Mouse (Mus musculus): ENCODE measurements at regions not wholly inside any gene's neighbourhood (a gene's known extent, or its start where the extent isn't known, plus 50 kb on each side); places are given as distances from the start of the nearest gene placed in this dataset.

DNA sequence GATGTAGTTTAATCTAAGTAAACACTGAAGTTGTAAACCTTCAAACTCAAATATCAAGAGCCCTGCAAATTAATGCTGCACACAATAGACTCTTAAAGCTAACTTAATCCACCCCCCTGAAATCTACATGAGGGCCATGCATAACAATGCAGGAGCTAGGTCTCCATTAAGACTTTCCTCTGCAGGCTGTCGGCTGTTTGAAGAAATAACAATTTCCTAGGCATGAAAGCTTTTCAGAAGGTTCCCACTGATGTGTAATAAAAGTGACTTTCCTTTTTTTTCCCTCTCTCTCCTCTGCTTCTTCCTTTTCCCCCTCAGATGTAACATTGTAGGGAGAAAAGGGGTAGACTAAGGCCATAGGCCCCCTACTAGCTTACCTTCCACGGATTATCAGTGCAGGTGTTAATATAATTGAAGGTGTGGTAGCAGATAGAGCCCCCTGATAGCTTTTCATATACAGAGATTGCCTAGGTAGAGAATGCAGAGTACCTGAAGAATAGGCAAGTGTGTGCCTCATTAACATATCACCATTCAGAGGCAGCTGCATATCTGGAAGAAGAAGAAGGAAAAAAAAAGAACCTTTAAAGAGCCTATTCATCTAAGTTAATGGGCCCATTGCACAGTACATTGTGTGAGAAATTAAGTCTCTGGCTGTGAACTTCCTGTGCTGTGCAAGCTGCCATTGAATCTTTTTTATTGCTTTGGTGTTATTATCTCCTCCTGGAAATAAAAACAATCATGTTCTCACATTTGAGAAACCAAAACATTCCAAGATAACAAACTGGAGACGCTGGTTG, 528.3 kb upstream of the Zic4 start:
- H3K36me3 ChIP-seq (ENCODE audit: control insufficient read depth in 1 of 2, insufficient read depth in 2 of 2, low read length in 2 of 2) = no peaks in the 10 kb centered on the region
- no peak overlapping the region for H3K9ac ChIP-seq (ENCODE audit: control insufficient read depth, low read depth, low read length, poor library complexity, severe bottlenecking)
- TF ChIP-seq MAX (IDR thresholded peaks at IDR 0.05; ENCODE audit: low read length) = no peak
- H3K4me3 ChIP-seq (ENCODE audit: control insufficient read depth in 1 of 2, insufficient read depth in 1 of 2, low read depth in 2 of 2, low read length in 2 of 2) = no peak overlapping the region
- DNase-seq (ENCODE audit: low read depth, low spot score) = no peak
- H3K27me3 ChIP-seq (ENCODE audit: control insufficient read depth in 1 of 2, insufficient read depth in 2 of 2, low read length in 2 of 2) = no peaks in the 10 kb centered on the region
- H3K79me2 ChIP-seq (ENCODE audit: control insufficient read depth, insufficient read depth, low read length, poor library complexity) = no peaks in the 10 kb centered on the region
- no peak overlapping the region for H3K27ac ChIP-seq (ENCODE audit: control insufficient read depth, low read depth, low read length)
- no peaks in the 10 kb centered on the region for H3K4me1 ChIP-seq (ENCODE audit: control insufficient read depth in 1 of 2, insufficient read depth in 2 of 2, low read length in 2 of 2)
- H3K9me3 ChIP-seq (replicated peaks; ENCODE audit: insufficient read depth, low read length) = no peaks in the 10 kb centered on the region

DNA sequence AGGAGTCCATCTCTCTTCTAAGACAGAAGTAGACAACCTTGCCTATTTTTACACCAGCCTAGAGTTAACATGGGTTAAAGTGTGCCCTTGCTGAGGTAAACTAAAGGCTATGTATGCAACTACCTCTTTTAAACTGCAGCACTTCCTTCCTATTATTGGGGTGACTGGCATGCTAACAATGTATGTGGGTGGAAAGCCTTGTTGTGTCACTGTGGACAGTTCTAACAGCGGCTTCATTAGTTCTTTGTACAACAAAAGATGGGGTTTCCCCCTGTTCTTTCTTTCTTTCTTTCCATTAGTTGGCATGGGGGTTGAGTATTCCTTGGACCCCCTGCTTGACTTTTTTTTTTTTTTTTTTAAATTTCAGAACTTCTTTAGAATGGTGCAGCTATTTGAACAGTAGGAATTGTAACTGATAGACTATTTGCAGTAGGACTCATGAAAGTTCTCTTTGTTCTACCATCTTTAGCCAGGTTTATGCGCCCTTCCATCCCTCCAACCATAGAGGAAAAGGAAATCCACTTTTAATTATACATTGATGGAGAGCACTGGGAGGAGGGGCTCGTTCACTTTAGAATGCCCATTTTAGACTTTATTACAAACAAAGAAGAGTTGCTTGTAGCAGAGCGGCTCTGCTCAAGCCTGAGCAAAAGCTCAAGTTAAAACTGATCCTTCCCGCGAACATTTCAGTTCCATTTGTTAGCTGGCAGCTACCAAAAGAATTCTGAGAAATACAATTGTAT, 523.9 kb upstream of the Zic4 start:
- TF ChIP-seq TAL1 (IDR thresholded peaks at IDR 0.05; ENCODE audit: low read length) = no peak
- TF ChIP-seq USF1 (IDR thresholded peaks at IDR 0.05; ENCODE audit: low read depth, low read length) = no peak
- no peak for DNase-seq (ENCODE audit: low read depth, low spot score)
- H3K36me3 ChIP-seq (ENCODE audit: control insufficient read depth in 1 of 2, insufficient read depth in 2 of 2, low read length in 2 of 2) = no peaks in the 10 kb centered on the region
- no peaks in the 10 kb centered on the region for H3K9me3 ChIP-seq (replicated peaks; ENCODE audit: insufficient read depth, low read length)
- H3K4me1 ChIP-seq (ENCODE audit: control insufficient read depth in 1 of 2, insufficient read depth in 2 of 2, low read length in 2 of 2) = no peaks in the 10 kb centered on the region
- H3K4me3 ChIP-seq (ENCODE audit: control insufficient read depth in 1 of 2, insufficient read depth in 1 of 2, low read depth in 2 of 2, low read length in 2 of 2) = no peak overlapping the region
- no peak overlapping the region for H3K27ac ChIP-seq (ENCODE audit: control insufficient read depth, low read depth, low read length)
- no peak overlapping the region for H3K9ac ChIP-seq (ENCODE audit: control insufficient read depth, low read depth, low read length, poor library complexity, severe bottlenecking)
- no peaks in the 10 kb centered on the region; a peak in 1 of 4 replicates for H3K27me3 ChIP-seq (ENCODE audit: control insufficient read depth in 1 of 2, insufficient read depth in 2 of 2, low read length in 2 of 2)
- no peaks in the 10 kb centered on the region for H3K79me2 ChIP-seq (ENCODE audit: control insufficient read depth, insufficient read depth, low read length, poor library complexity)

DNA sequence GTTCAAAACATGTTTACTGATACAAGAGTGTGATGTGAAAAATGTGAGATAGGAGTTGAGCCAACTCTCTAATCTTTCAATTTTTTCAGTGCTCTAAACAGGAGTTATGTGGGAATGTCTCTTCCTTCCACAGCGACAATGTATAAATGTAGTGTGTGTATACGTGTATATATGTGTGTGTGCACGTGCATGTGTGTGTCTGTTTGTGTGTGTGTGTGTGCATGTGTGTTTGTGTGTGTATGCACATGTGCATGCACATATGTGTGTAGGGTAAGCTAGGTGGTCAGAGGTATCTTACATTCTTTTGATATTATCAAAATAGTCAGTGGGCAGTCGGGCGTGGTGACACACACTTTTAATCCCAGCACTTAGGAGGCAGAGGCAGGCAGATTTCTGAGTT, 511.2 kb upstream of the Zic4 start:
- H3K27ac ChIP-seq (ENCODE audit: control insufficient read depth, low read depth, low read length) = no peak overlapping the region
- DNase-seq (ENCODE audit: low read depth, low spot score) = no peak
- H3K9ac ChIP-seq (ENCODE audit: control insufficient read depth, low read depth, low read length, poor library complexity, severe bottlenecking) = no peak overlapping the region
- no peaks in the 10 kb centered on the region for H3K4me1 ChIP-seq (ENCODE audit: control insufficient read depth in 1 of 2, insufficient read depth in 2 of 2, low read length in 2 of 2)
- no peak overlapping the region for H3K4me3 ChIP-seq (ENCODE audit: control insufficient read depth in 1 of 2, insufficient read depth in 1 of 2, low read depth in 2 of 2, low read length in 2 of 2)
- H3K79me2 ChIP-seq (ENCODE audit: control insufficient read depth, insufficient read depth, low read length, poor library complexity) = no peaks in the 10 kb centered on the region
- no peaks in the 10 kb centered on the region for H3K27me3 ChIP-seq (ENCODE audit: control insufficient read depth in 1 of 2, insufficient read depth in 2 of 2, low read length in 2 of 2)
- no peaks in the 10 kb centered on the region for H3K9me3 ChIP-seq (replicated peaks; ENCODE audit: insufficient read depth, low read length)
- no peaks in the 10 kb centered on the region for H3K36me3 ChIP-seq (ENCODE audit: control insufficient read depth in 1 of 2, insufficient read depth in 2 of 2, low read length in 2 of 2)
- TF ChIP-seq ELF1 (IDR thresholded peaks at IDR 0.05; ENCODE audit: low read depth, low read length) = no peak
- TF ChIP-seq UBTF (IDR thresholded peaks at IDR 0.05; ENCODE audit: borderline replicate concordance, insufficient read depth, low read depth, low read length) = no peak
- no peak for TF ChIP-seq ZMIZ1 (IDR thresholded peaks at IDR 0.05; ENCODE audit: low read depth, low read length)
- no peak for TF ChIP-seq ETS1 (IDR thresholded peaks at IDR 0.05; ENCODE audit: low read depth, low read length)
- no peak for TF ChIP-seq TCF12 (IDR thresholded peaks at IDR 0.05; ENCODE audit: low read depth, low read length)
- no peak for TF ChIP-seq MAX (IDR thresholded peaks at IDR 0.05; ENCODE audit: low read length)
- no peak for TF ChIP-seq POLR2A (IDR thresholded peaks at IDR 0.05; ENCODE audit: control insufficient read depth in 1 of 2, insufficient read depth in 1 of 2, low read depth in 1 of 2, low read length in 2 of 2, poor library complexity in 1 of 2)
- no peak for TF ChIP-seq RAD21 (IDR thresholded peaks at IDR 0.05; ENCODE audit: low read depth, low read length)
- TF ChIP-seq MYB (IDR thresholded peaks at IDR 0.05; ENCODE audit: low read depth, low read length) = no peak
- TF ChIP-seq E2F4 (IDR thresholded peaks at IDR 0.05; ENCODE audit: borderline replicate concordance, low read depth, low read length) = no peak
- no peak for TF ChIP-seq RCOR1 (IDR thresholded peaks at IDR 0.05; ENCODE audit: low read depth, low read length)
- no peak for TF ChIP-seq ZC3H11A (IDR thresholded peaks at IDR 0.05; ENCODE audit: low read depth, low read length)
- no peak for TF ChIP-seq MAFK (IDR thresholded peaks at IDR 0.05; ENCODE audit: borderline replicate concordance, low read depth, low read length)
- TF ChIP-seq CHD1 (IDR thresholded peaks at IDR 0.05; ENCODE audit: low read depth, low read length) = no peak

Data from MEL (cell line).